Mouse (Mus musculus) embryonic facial prominence, embryonic 15.5 days (tissue): ENCODE data around the gene Terf2ip. TPM values are rescaled to one million over a fixed set of nuclear protein-coding genes. Genes with fewer than 3 reads are reported as not detected.

Source experiments
- ATAC-seq: fragments of 200-750 bp; cut with Nextera tagmentation; 2 replicates; pipeline ENCODE4 v1.8.0; 2017; ENCODE audit warnings: low read depth, moderate TSS enrichment; ENCODE audit not compliant: insufficient number of reproducible peaks, low FRiP score, low TSS enrichment
- H3K27ac ChIP-seq: fragments of 300-500 bp; sonication (generic); replicated peaks from 2 replicates; pipeline ENCODE4 v1.5.1; 2015; ENCODE audit warnings: mild to moderate bottlenecking, inconsistent platforms
- H3K27me3 ChIP-seq: fragments of 300-500 bp; sonication (generic); 2 replicates; pipeline ENCODE4 v1.6.1; 2015; ENCODE audit warnings: inconsistent platforms
- H3K36me3 ChIP-seq: fragments of 300-500 bp; sonication (generic); 2 replicates; pipeline ENCODE4 v1.6.1; 2015; ENCODE audit warnings: mild to moderate bottlenecking, inconsistent platforms
- H3K4me1 ChIP-seq: fragments of 300-500 bp; sonication (generic); 2 replicates; pipeline ENCODE4 v1.6.1; 2015; ENCODE audit warnings: inconsistent platforms
- H3K4me2 ChIP-seq: fragments of 300-500 bp; sonication (generic); replicated peaks from 2 replicates; pipeline ENCODE4 v1.6.1; 2015; ENCODE audit warnings: mild to moderate bottlenecking, inconsistent platforms
- H3K4me3 ChIP-seq: fragments of 300-500 bp; sonication (generic); replicated peaks from 2 replicates; pipeline ENCODE4 v1.5.1; 2015; ENCODE audit warnings: mild to moderate bottlenecking, inconsistent platforms
- H3K9ac ChIP-seq: fragments of 300-500 bp; sonication (generic); 2 replicates; pipeline ENCODE4 v1.6.1; 2015; ENCODE audit warnings: inconsistent platforms
- H3K9me3 ChIP-seq: fragments of 300-500 bp; sonication (generic); replicated peaks from 2 replicates; pipeline ENCODE4 v1.6.1; 2016; ENCODE audit warnings: inconsistent platforms
- WGBS: fragments of 180-500 bp; shearing (Covaris S2); methylation state at CpG from one replicate; pipeline ENCODE4 v1.1.7; 2015; 5-methylcytosine and 5-hydroxymethylcytosine counted together
- polyA plus RNA-seq: library from polyadenylated mRNA; unstranded; fragments of >200 nt; fragmentation: Nextera tagmentation; extraction: Ambion mirVana; gene quantifications from 2 replicates; pipeline ENCODE4 v1.2.1, GENCODE M21; 2015

Gene Terf2ip
- 25.1 and 25.4 TPM in 2 replicates for polyA plus RNA-seq

DNA sequence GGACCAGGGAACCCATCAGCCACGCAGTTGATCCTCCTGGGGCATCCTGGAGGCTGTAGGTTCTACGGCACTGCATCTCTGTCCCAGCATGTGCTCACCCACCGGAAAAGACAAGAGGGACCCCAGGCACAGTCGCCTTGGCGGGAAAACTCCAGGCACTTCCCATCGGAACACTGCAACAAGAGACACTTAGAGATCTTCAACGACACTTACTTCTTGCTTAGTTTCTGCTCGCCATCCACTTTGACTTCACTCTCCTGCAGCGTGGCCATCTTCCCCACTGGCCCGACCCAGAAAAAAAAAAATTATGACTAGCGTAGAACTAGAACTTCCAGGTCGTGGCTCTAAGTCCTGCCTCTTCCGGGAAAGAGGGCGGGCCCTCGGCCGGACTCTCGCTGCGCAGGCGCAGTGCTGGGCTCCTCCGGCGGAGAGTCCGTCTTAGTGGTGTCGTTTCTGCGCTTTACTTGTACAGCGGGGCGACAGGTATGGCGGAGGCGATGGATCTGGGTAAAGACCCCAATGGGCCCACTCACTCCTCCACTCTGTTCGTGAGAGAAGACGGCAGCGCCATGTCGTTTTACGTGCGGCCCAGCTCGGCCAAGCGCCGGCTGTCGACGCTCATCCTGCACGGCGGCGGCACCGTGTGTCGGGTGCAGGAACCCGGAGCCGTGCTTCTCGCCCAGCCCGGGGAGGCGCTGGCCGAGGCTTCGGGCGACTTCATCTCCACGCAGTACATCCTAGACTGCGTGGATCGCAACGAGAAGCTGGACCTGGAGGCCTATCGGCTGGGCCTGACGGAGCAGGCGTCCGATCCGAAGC lies at the start of gene Terf2ip, which contains the start of gene Kars:
TSS of gene Terf2ip (plus strand) at position 402 of the 819 bp plus-strand sequence.
TSS of gene Kars (minus strand) at position 327 of the 819 bp plus-strand sequence.
- H3K36me3 ChIP-seq = peaks cover 9% of the 10 kb centered on the region; the same call in 1 of the 2 replicates
- peaks cover 23% of the 10 kb centered on the region for H3K4me1 ChIP-seq
- H3K27ac ChIP-seq = peak within 1 kb of the TSS; percentile 84
- peak within 1 kb of the TSS; percentile 91 for H3K4me2 ChIP-seq
- under 1% methylated on average over 61 of the region's 61 CpGs for WGBS
- ATAC-seq = peak; percentile 92
- H3K27me3 ChIP-seq = no peaks in the 10 kb centered on the region
- H3K9me3 ChIP-seq = no peaks in the 10 kb centered on the region
- H3K4me3 ChIP-seq = peak within 1 kb of the TSS; percentile 95
- H3K9ac ChIP-seq = peak within 1 kb of the TSS; percentile 82

DNA sequence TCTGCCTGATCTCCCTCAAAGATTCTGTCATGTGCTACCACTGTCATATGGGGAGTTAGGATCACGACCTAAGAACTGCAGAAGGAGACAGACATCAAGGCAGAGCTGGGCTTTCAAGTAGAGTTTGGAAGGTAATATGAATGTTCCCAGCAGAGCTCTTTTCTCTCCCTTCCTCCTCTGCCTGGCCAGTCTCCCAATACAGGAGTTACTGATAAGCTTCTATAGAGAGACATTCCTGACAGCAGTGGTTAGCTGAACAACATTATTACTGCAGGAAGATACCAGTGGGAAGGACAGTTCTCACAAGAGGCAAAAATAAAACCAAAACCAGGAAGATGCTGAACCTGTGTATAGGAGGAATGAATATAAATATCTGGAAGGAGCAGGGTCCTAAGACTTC lies 48.6 kb upstream of the Terf2ip start:
- Histone ChIP-seq H3K27me3 (no peaks in the 10 kb centered on the region), H3K36me3 (peaks cover 13% of the 10 kb centered on the region; the same call in 1 of the 2 replicates), H3K9ac (no peak overlapping the region), H3K4me2 (no peak overlapping the region), H3K4me1 (peaks cover 4% of the 10 kb centered on the region; the same call in 1 of the 2 replicates), H3K27ac (no peak overlapping the region), H3K9me3 (no peaks in the 10 kb centered on the region), H3K4me3 (no peak overlapping the region)
- WGBS = 67% methylated on average over 1 of the region's 1 CpGs
- ATAC-seq = no peak

DNA sequence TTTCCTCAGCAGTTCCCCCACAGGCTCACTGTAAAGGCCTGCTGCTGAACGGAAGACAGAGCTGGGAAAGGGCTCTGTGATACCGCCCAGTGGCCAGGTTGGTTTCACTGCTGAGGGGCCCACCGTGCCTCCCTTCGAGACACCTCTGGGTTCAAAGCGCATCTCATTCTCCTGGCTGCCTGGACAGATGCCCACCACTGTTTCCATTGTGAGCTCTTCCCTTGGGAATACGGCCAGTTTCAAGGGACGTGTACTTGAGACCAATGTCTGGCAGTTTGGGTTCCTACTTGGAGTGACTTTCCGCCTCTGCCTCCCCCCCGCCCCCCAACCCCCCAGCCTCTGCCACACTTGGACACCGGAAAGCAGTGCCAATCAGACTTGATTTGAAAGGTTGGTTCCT lies 48.1 kb upstream of the Terf2ip start:
- no peak overlapping the region for H3K4me2 ChIP-seq
- 0 out of 2 replicates have a peak, but pooled peaks cover 11% of the 10 kb centered on the region for H3K36me3 ChIP-seq
- no peak overlapping the region for H3K4me3 ChIP-seq
- H3K9ac ChIP-seq = no peak overlapping the region
- peaks cover 4% of the 10 kb centered on the region; the same call in 1 of the 2 replicates for H3K4me1 ChIP-seq
- H3K27me3 ChIP-seq = no peaks in the 10 kb centered on the region
- no peak for ATAC-seq
- H3K9me3 ChIP-seq = no peaks in the 10 kb centered on the region
- H3K27ac ChIP-seq = no peak overlapping the region
- 75% methylated on average over 10 of the region's 10 CpGs for WGBS

DNA sequence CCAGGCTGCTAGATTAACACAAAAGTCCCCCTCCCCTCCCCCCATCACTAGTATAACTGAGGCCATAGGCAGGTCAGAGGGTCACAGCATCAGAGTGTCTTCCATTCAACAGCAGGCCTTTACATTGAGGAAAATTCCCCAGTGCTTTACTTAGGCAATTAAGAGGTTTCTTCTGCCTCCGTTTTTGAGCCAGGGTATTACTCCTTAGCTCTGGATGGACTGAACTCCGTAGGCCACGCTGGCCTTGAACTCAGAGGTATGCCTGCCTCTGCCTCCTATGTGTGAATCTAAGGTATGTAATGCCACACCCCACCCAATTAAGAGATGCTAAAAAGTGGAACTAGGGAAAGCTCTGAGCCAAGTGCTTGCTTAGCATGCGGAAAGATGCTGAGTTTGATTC lies 47.7 kb upstream of the Terf2ip start:
- H3K9me3 ChIP-seq = no peaks in the 10 kb centered on the region
- ATAC-seq = no peak
- 88% methylated on average over 4 of the region's 4 CpGs for WGBS

DNA sequence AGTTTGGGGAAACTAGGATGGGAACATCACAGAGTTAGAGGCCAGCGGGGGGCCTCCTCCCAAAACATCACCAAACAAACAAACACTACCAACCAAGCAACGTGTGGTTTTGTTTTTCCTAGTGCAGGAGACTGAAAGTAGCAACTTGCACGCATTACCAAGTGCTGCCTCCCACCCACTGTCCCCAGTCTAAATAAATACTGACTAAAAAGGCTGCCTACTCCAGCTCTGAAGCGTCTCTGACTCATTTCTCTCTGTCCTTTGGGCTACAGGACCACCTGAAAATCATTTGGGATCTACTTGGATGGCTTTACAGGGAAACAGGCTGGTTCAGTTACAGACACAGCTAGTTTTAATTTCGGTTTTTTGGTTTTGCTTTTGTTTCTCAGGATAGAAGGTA lies 46.8 kb upstream of the Terf2ip start:
- Histone ChIP-seq H3K9me3 (no peaks in the 10 kb centered on the region), H3K27me3 (no peaks in the 10 kb centered on the region), H3K4me3 (no peak overlapping the region), H3K4me1 (peaks cover 4% of the 10 kb centered on the region; the same call in 1 of the 2 replicates), H3K36me3 (0 out of 2 replicates have a peak, but pooled peaks cover 7% of the 10 kb centered on the region), H3K27ac (peak overlapping the region; percentile 66; the same call in 1 of the 2 replicates), H3K9ac (no peak overlapping the region), H3K4me2 (no peak overlapping the region)
- WGBS = 35% methylated on average over 5 of the region's 5 CpGs
- ATAC-seq = no peak

More for the DNA sequence above, 47.7 kb upstream of the Terf2ip start:
- Histone ChIP-seq H3K36me3 (0 out of 2 replicates have a peak, but pooled peaks cover 7% of the 10 kb centered on the region), H3K27ac (no peak overlapping the region), H3K4me2 (no peak overlapping the region), H3K27me3 (no peaks in the 10 kb centered on the region), H3K4me3 (no peak overlapping the region), H3K9ac (no peak overlapping the region), H3K4me1 (peaks cover 4% of the 10 kb centered on the region; the same call in 1 of the 2 replicates)

DNA sequence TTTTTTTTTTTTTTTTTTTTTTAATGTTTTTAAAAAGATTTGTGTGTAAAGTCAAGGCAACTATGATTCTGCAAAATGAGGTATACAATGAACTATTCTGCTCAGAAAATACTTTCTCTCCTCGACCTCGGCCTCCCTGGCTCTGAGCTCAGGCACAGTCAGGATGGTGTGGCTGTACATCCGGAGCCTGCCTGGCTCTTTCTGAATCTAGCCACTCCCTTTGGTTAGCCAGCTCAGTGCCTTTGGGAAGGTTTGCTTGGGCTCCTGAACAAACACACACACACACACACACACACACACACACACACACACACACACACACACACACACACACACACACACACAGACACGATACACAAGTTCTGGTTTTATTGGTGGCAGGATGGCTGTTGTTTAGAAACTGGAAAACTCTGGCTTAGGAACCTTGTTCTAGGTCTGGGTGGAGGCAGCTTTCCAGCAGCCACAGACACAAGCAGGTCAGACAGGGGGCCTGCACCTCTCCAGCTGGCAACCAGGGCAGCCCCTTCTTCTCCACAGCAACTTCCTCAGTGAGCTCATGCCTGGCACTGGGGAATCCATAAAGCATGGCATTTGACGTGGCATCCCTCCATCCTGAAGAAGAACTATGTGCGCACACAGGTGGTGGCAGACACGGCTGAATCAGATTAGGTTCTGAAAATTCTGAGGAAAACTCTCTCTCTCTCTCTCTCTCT lies 46.2 kb upstream of the Terf2ip start:
- peaks cover 4% of the 10 kb centered on the region; the same call in 1 of the 2 replicates for H3K4me1 ChIP-seq
- ATAC-seq = no peak
- H3K36me3 ChIP-seq = 0 out of 2 replicates have a peak, but pooled peaks cover 7% of the 10 kb centered on the region
- WGBS = 61% methylated on average over 7 of the region's 7 CpGs
- no peaks in the 10 kb centered on the region for H3K27me3 ChIP-seq
- H3K9ac ChIP-seq = no peak overlapping the region
- H3K9me3 ChIP-seq = no peaks in the 10 kb centered on the region
- no peak overlapping the region for H3K4me3 ChIP-seq
- H3K4me2 ChIP-seq = no peak overlapping the region
- peak overlapping the region; percentile 66; the same call in 1 of the 2 replicates for H3K27ac ChIP-seq

DNA sequence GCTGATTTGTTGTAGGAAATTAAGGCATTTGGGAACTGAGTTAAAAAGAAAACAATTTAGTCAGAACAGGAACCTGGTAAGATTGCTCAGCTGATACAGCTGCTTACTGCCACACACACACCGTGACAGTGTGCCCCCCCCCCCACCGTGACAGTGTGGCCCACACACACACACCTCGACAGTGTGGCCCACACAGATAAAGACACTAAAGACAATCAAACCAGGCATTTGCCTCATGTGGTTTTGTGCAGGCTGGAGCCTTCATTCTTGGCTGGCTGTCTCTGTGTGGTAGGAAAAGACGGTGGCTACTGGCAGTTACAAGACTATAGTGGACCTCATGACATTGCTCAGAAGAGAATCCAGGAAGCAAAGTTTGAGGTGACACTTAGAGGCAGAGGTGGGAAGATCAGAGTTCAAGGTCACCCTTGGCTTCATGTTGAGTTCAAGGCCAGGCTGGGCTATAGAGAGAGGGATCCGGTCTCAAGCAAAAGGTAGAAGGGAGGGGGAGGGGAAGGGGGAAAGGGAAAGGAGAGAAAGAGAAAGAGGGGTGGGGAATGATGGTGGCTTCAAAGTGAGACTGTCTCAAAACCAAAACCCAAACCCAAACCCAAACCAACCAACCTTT lies 43.8 kb upstream of the Terf2ip start:
- H3K36me3 ChIP-seq = 0 out of 2 replicates have a peak, but pooled peaks cover 13% of the 10 kb centered on the region
- H3K4me3 ChIP-seq = no peak overlapping the region
- 83% methylated on average over 5 of the region's 5 CpGs for WGBS
- H3K27me3 ChIP-seq = no peaks in the 10 kb centered on the region
- H3K27ac ChIP-seq = no peak overlapping the region
- H3K9ac ChIP-seq = no peak overlapping the region
- H3K9me3 ChIP-seq = no peaks in the 10 kb centered on the region
- ATAC-seq = no peak
- H3K4me2 ChIP-seq = no peak overlapping the region
- H3K4me1 ChIP-seq = peaks cover 4% of the 10 kb centered on the region; the same call in 1 of the 2 replicates

DNA sequence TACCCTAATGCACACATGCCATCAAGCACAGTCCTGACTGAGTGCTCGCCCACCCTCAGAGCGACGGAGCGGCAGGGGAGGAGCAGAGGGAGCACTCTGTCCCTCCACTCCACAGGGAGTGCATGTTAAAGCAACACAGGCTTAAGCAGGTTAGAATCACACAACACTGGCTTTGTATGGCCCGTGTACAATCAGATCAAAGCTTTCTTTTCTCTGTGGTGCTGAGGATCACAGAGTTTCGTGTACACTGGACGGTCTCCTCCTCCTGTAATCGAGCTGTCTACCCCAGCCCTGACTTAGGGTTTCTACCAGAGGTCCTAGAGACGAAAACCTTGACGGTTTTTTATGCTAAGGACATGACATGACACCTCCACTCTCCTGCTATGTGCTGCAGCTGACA lies 42.7 kb upstream of the Terf2ip start:
- Histone ChIP-seq H3K36me3 (peaks cover 17% of the 10 kb centered on the region; the same call in 1 of the 2 replicates), H3K4me2 (no peak overlapping the region), H3K9ac (no peak overlapping the region), H3K27ac (no peak overlapping the region), H3K27me3 (no peaks in the 10 kb centered on the region), H3K9me3 (no peaks in the 10 kb centered on the region), H3K4me3 (no peak overlapping the region), H3K4me1 (peaks cover 4% of the 10 kb centered on the region; the same call in 1 of the 2 replicates)
- ATAC-seq = no peak
- 87% methylated on average over 10 of the region's 10 CpGs for WGBS

DNA sequence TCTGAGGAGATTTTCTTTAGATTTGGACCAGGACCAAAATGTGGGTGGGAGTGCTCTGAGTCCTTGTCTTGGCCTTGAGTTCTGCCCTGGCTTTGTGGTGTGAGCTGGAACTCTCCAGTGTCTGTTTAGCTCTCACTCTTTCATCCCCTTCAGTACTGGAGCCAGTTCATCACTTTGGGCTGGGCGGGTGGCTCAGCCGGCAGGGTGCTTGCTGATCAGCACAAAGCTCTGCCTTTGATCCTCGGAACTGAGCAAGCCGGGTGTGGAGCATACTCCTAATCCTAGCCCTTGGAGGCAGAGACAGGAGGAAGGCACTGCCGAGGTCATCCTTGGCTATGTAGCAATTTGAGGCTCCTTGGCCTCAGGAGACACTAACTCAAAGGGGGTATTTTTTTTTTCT lies 42.2 kb upstream of the Terf2ip start:
- 43% methylated on average over 5 of the region's 5 CpGs for WGBS
- no peak overlapping the region for H3K27ac ChIP-seq
- H3K4me3 ChIP-seq = no peak overlapping the region
- no peaks in the 10 kb centered on the region for H3K27me3 ChIP-seq
- H3K36me3 ChIP-seq = peaks cover 22% of the 10 kb centered on the region
- H3K4me1 ChIP-seq = peaks cover 4% of the 10 kb centered on the region; the same call in 1 of the 2 replicates
- no peak overlapping the region for H3K4me2 ChIP-seq
- H3K9me3 ChIP-seq = no peaks in the 10 kb centered on the region
- H3K9ac ChIP-seq = no peak overlapping the region
- no peak for ATAC-seq

DNA sequence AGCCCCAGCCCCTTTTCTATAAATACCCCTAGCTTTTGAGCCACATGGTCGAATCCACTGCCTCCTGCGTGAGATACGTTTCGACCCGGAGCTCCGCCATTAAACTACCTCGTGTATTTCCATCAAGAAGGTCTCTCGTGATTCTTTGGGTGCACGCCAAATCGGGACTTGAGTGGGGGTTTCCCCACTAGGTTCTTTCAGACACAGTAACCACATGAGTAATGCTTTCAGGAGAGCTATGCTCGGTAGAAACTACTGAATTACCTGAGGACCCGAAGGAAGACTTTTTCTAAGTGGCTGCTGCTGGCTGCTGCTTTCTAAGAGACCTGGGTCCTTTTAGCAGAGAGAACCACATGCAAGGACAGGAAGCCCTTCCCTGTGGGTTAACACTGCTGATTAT lies 37.1 kb upstream of the Terf2ip start:
- H3K9ac ChIP-seq = no peak overlapping the region
- H3K27me3 ChIP-seq = no peaks in the 10 kb centered on the region
- no peak for ATAC-seq
- 93% methylated on average over 12 of the region's 12 CpGs for WGBS
- H3K27ac ChIP-seq = no peak overlapping the region
- no peak overlapping the region for H3K4me3 ChIP-seq
- H3K36me3 ChIP-seq = peaks cover 42% of the 10 kb centered on the region
- no peak overlapping the region for H3K4me2 ChIP-seq
- H3K9me3 ChIP-seq = no peaks in the 10 kb centered on the region
- no peaks in the 10 kb centered on the region for H3K4me1 ChIP-seq

DNA sequence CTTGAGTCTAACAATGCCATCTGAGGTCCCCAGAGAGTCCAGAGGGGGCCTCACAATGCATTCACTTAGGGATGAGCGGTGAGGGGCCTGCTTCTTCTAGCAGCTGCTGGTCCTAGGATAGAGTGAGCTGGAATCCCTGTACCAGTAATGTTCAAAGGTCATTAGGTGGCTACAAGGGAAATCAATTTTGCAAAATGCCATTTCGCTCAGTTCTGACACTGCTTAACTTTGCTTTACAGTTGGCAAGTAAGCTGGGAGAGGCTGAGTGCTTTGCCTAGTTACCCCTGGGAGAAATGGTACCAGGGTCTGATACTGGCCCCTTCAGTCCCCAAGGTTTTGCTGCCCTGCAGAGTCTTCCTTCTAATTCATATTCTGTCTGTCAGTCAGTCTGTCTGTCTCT lies 35.5 kb upstream of the Terf2ip start:
- Histone ChIP-seq H3K9ac (no peak overlapping the region), H3K36me3 (peaks cover 47% of the 10 kb centered on the region), H3K4me2 (no peak overlapping the region), H3K27me3 (no peaks in the 10 kb centered on the region), H3K4me1 (no peaks in the 10 kb centered on the region), H3K9me3 (no peaks in the 10 kb centered on the region), H3K27ac (no peak overlapping the region), H3K4me3 (no peak overlapping the region)
- ATAC-seq = no peak
- WGBS = 91% methylated on average over 2 of the region's 2 CpGs
